Mouse (Mus musculus) liver, adult 2 months (tissue): ENCODE measurements around the gene Prss16.

Experiments used
- CTCF ChIP-seq: fragments of 200-500 bp; IDR thresholded peaks from 2 replicates; pipeline ENCODE4 v1.5.1; 2011; ENCODE audit warnings: low read depth, low read length, control low read depth
- POLR2A ChIP-seq: fragments of 200-500 bp; IDR thresholded peaks from 2 replicates; pipeline ENCODE4 v1.6.1; 2011; ENCODE audit warnings: low read length, control low read depth; ENCODE audit not compliant: insufficient read depth; ENCODE audit errors: extremely low read depth

DNA sequence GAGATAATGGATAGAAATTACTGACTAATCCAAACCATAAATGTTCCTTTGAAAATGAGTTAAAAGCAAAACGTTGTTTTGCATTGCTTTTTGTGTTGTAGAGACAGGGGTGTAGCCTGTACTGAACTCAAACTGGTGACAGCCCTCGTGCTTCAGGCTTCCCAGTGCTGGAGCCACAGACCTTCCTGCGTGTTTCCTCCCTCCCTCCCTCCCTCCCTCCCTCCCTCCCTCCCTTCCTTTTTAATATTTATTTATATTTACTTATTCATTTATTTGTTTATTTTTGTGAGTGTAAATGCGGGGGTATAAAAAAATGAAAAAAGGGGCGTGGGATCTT, 41.9 kb upstream of the Prss16 start:
- TF ChIP-seq CTCF = no peak
- TF ChIP-seq POLR2A = no peak
